Mouse (Mus musculus) CH12.LX (cell line): ENCODE data around the gene Crip2.

Source experiments
- CTCF ChIP-seq, 2 experiments: IDR thresholded peaks in 1 of 2; conservative IDR thresholded peaks in 1 of 2; 2 replicates each; pipeline ENCODE4 v1.5.1; 2011 to 2012; ENCODE audit warnings: low read depth in 2 of 2, low read length in 2 of 2, improper control_type of control experiment in 1 of 2, inconsistent platforms in 1 of 2, mild to moderate bottlenecking in 1 of 2, moderate library complexity in 1 of 2
- EP300 ChIP-seq: IDR thresholded peaks from 2 replicates; pipeline ENCODE4 v1.6.1; 2011; ENCODE audit warnings: low read length, improper control_type of control experiment
- MXI1 ChIP-seq: IDR thresholded peaks from 2 replicates; pipeline ENCODE4 v1.6.1; 2011; ENCODE audit warnings: mild to moderate bottlenecking, low read depth, low read length, improper control_type of control experiment
- PAX5 ChIP-seq: IDR thresholded peaks from 2 replicates; pipeline ENCODE4 v1.6.1; 2012; ENCODE audit warnings: low read length, inconsistent platforms, mixed read lengths
- POLR2A ChIP-seq: IDR thresholded peaks from 2 replicates; pipeline ENCODE4 v1.6.1; 2011; ENCODE audit warnings: low read depth, mild to moderate bottlenecking, improper control_type of control experiment, low read length
- ZC3H11A ChIP-seq: IDR thresholded peaks from 2 replicates; pipeline ENCODE4 v1.6.1; 2012; ENCODE audit warnings: low read depth, mild to moderate bottlenecking, inconsistent platforms, low read length, improper control_type of control experiment
- ZMIZ1 ChIP-seq: IDR thresholded peaks from 2 replicates; pipeline ENCODE4 v1.6.1; 2012; ENCODE audit warnings: low read depth, mild to moderate bottlenecking, inconsistent platforms, low read length, improper control_type of control experiment

DNA sequence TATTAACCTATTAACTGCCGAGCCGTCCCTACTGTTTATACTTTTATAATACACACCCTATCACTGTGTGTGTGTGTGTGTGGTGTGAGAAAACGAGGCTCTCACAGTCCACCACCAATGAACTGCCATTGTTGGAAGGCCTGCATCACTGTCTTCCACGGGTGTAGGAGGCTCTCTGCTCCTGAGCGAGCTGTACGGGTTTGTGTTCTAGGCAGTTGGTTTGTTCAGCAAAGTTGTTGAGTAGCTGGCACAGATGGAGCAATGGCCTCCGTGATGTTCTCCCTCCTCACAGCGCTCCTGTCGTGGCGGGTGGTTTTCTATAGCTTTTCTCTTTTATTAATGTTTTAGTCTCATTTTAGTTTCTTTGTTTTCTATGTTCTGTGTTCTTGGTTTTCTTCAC is 30.2 kb upstream of the Crip2 start:
- TF ChIP-seq CTCF (conservative IDR thresholded peaks at IDR 0.05 in 1 of 2, IDR thresholded peaks at IDR 0.05 in 1 of 2; ENCODE audit: low read depth in 2 of 2, low read length in 2 of 2) (no peak), ZMIZ1 (no peak), MXI1 (no peak), PAX5 (no peak), POLR2A (no peak), EP300 (no peak), ZC3H11A (no peak)
